Mouse (Mus musculus) stomach, postnatal 0 days (tissue): ENCODE results near the gene Fam131a.

ENCODE experiments used
- CTCF ChIP-seq: IDR thresholded peaks from 2 replicates; pipeline ENCODE4 v1.5.1; 2016; ENCODE audit warnings: antibody characterized with exemption, low read depth, mild to moderate bottlenecking, moderate library complexity
- EP300 ChIP-seq: optimal IDR thresholded peaks from 2 replicates; pipeline ENCODE3; 2016; ENCODE audit warnings: antibody characterized with exemption

- TF ChIP-seq CTCF (peak; percentile 28), EP300 (no peak)
These were observed 41.0 kb downstream of the Fam131a start, which contains the start of gene Thpo for GRCm38 (mm10) chr16:20733731-20734730.
